Mouse (Mus musculus) forebrain, embryonic 13.5 days (tissue): ENCODE results near the gene Bnip1. TPM values are rescaled to one million over a fixed set of nuclear protein-coding genes. Genes with fewer than 3 reads are reported as not detected.

Source experiments
- ATAC-seq: fragments of 200-750 bp; cut with Nextera tagmentation; 2 replicates; pipeline ENCODE4 v1.8.0; 2017
- H3K27ac ChIP-seq: fragments of 300-500 bp; sonication (generic); 2 replicates; pipeline ENCODE4 v1.5.1; 2015; ENCODE audit warnings: inconsistent platforms, mild to moderate bottlenecking, moderate library complexity
- H3K27me3 ChIP-seq: fragments of 300-500 bp; sonication (generic); 2 replicates; pipeline ENCODE4 v1.6.1; 2015; ENCODE audit warnings: mild to moderate bottlenecking, inconsistent platforms
- H3K36me3 ChIP-seq: fragments of 300-500 bp; sonication (generic); 2 replicates; pipeline ENCODE4 v1.6.1; 2015; ENCODE audit warnings: mild to moderate bottlenecking, inconsistent platforms; ENCODE audit not compliant: poor library complexity, severe bottlenecking
- H3K4me1 ChIP-seq: fragments of 300-500 bp; sonication (generic); 2 replicates; pipeline ENCODE4 v1.6.1; 2015; ENCODE audit warnings: inconsistent platforms
- H3K4me2 ChIP-seq: fragments of 300-500 bp; sonication (generic); 2 replicates; pipeline ENCODE4 v1.6.1; 2015; ENCODE audit warnings: inconsistent platforms, mild to moderate bottlenecking, moderate library complexity
- H3K4me3 ChIP-seq: fragments of 300-500 bp; sonication (generic); 2 replicates; pipeline ENCODE4 v1.5.1; 2015; ENCODE audit warnings: mild to moderate bottlenecking, inconsistent platforms
- H3K9ac ChIP-seq: fragments of 300-500 bp; sonication (generic); 2 replicates; pipeline ENCODE4 v1.6.1; 2015; ENCODE audit warnings: mild to moderate bottlenecking, inconsistent platforms
- H3K9me3 ChIP-seq: fragments of 300-500 bp; sonication (generic); replicated peaks from 2 replicates; pipeline ENCODE4 v1.6.1; 2016; ENCODE audit warnings: inconsistent platforms
- WGBS: fragments of 180-500 bp; shearing (Covaris S2); methylation state at CpG from one replicate; pipeline ENCODE4 v1.1.7; 2015; 5-methylcytosine and 5-hydroxymethylcytosine counted together
- polyA plus RNA-seq: library from polyadenylated mRNA; unstranded; fragments of >200 nt; fragmentation: Nextera tagmentation; extraction: Ambion mirVana; gene quantifications from 2 replicates; pipeline ENCODE4 v1.2.1, GENCODE M21; 2015

The Bnip1 gene
- polyA plus RNA-seq, 1 experiment from 2014 or later = 50.6 TPM

- Histone ChIP-seq H3K4me2 (peak overlapping the region; percentile 85), H3K4me3 (peak overlapping the region; percentile 81), H3K9me3 (no peaks in the 10 kb centered on the region), H3K27ac (peak overlapping the region; percentile 66; the same call in 1 of the 2 replicates), H3K27me3 (no peaks in the 10 kb centered on the region), H3K36me3 (peaks cover 33% of the 10 kb centered on the region), H3K4me1 (peaks cover 12% of the 10 kb centered on the region), H3K9ac (peak overlapping the region; percentile 79)
- WGBS = 21% methylated on average over 5 of the region's 5 CpGs
- no peak for ATAC-seq
Observed at GRCm38 (mm10) chr17:26781610-26782043, 761 bp downstream of the Bnip1 start.

GRCm38 (mm10) chr17:26784525-26784924 is 3.7 kb downstream of the Bnip1 start:
- Histone ChIP-seq H3K36me3 (peaks cover 58% of the 10 kb centered on the region), H3K27me3 (no peaks in the 10 kb centered on the region), H3K9ac (no peak overlapping the region), H3K9me3 (no peaks in the 10 kb centered on the region), H3K4me3 (no peak overlapping the region), H3K4me2 (no peak overlapping the region), H3K27ac (no peak overlapping the region), H3K4me1 (peaks cover 12% of the 10 kb centered on the region)
- 93% methylated on average over 8 of the region's 8 CpGs for WGBS
- ATAC-seq = no peak

GRCm38 (mm10) chr17:26786586-26786985 is 5.7 kb downstream of the Bnip1 start:
- H3K27ac ChIP-seq = no peak overlapping the region
- no peak overlapping the region for H3K4me3 ChIP-seq
- H3K4me2 ChIP-seq = no peak overlapping the region
- no peaks in the 10 kb centered on the region for H3K9me3 ChIP-seq
- H3K27me3 ChIP-seq = no peaks in the 10 kb centered on the region
- H3K9ac ChIP-seq = no peak overlapping the region
- H3K36me3 ChIP-seq = peaks cover 78% of the 10 kb centered on the region
- no peak for ATAC-seq
- peaks cover 5% of the 10 kb centered on the region for H3K4me1 ChIP-seq
- WGBS = 91% methylated on average over 7 of the region's 7 CpGs

- ATAC-seq = no peak
- H3K27me3 ChIP-seq = no peaks in the 10 kb centered on the region
- H3K4me3 ChIP-seq = no peak overlapping the region
- no peak overlapping the region for H3K9ac ChIP-seq
- H3K4me1 ChIP-seq = no peaks in the 10 kb centered on the region
- WGBS = 94% methylated on average over 8 of the region's 8 CpGs
- H3K4me2 ChIP-seq = no peak overlapping the region
- no peak overlapping the region for H3K27ac ChIP-seq
- H3K9me3 ChIP-seq = no peaks in the 10 kb centered on the region
- peaks cover 88% of the 10 kb centered on the region for H3K36me3 ChIP-seq
Observed at GRCm38 (mm10) chr17:26788986-26789385, 8.1 kb downstream of the Bnip1 start.

GRCm38 (mm10) chr17:26789460-26790268 is 8.8 kb downstream of the Bnip1 start:
- H3K27me3 ChIP-seq = no peaks in the 10 kb centered on the region
- peaks cover 82% of the 10 kb centered on the region for H3K36me3 ChIP-seq
- 95% methylated on average over 8 of the region's 8 CpGs for WGBS
- no peak overlapping the region for H3K4me3 ChIP-seq
- no peak for ATAC-seq
- no peak overlapping the region for H3K9ac ChIP-seq
- H3K27ac ChIP-seq = no peak overlapping the region
- no peaks in the 10 kb centered on the region for H3K9me3 ChIP-seq
- H3K4me2 ChIP-seq = no peak overlapping the region
- H3K4me1 ChIP-seq = no peaks in the 10 kb centered on the region

GRCm38 (mm10) chr17:26790269-26791214 is 9.7 kb downstream of the Bnip1 start:
- no peak overlapping the region for H3K9ac ChIP-seq
- H3K4me1 ChIP-seq = no peaks in the 10 kb centered on the region
- 93% methylated on average over 11 of the region's 11 CpGs for WGBS
- no peak overlapping the region for H3K27ac ChIP-seq
- H3K4me2 ChIP-seq = no peak overlapping the region
- H3K27me3 ChIP-seq = no peaks in the 10 kb centered on the region
- no peak for ATAC-seq
- peaks cover 73% of the 10 kb centered on the region for H3K36me3 ChIP-seq
- H3K9me3 ChIP-seq = no peaks in the 10 kb centered on the region
- no peak overlapping the region for H3K4me3 ChIP-seq

- Histone ChIP-seq H3K27ac (no peak overlapping the region), H3K4me1 (no peaks in the 10 kb centered on the region), H3K4me2 (no peak overlapping the region), H3K27me3 (no peaks in the 10 kb centered on the region), H3K9ac (no peak overlapping the region), H3K4me3 (no peak overlapping the region), H3K9me3 (no peaks in the 10 kb centered on the region), H3K36me3 (peaks cover 66% of the 10 kb centered on the region)
- ATAC-seq = no peak
- 80% methylated on average over 7 of the region's 7 CpGs for WGBS
Observed at GRCm38 (mm10) chr17:26791580-26791979, 10.7 kb downstream of the Bnip1 start.

GRCm38 (mm10) chr17:26792096-26792495 is 11.2 kb downstream of the Bnip1 start:
- ATAC-seq = no peak
- Histone ChIP-seq H3K27me3 (no peaks in the 10 kb centered on the region), H3K9ac (no peak overlapping the region), H3K4me2 (no peak overlapping the region), H3K4me1 (no peaks in the 10 kb centered on the region), H3K27ac (no peak overlapping the region), H3K36me3 (peaks cover 60% of the 10 kb centered on the region), H3K4me3 (no peak overlapping the region), H3K9me3 (no peaks in the 10 kb centered on the region)
- WGBS = 93% methylated on average over 15 of the region's 15 CpGs

GRCm38 (mm10) chr17:26793068-26793765 is 12.4 kb downstream of the Bnip1 start:
- no peak for ATAC-seq
- H3K27ac ChIP-seq = no peak overlapping the region
- no peak overlapping the region for H3K4me3 ChIP-seq
- no peak overlapping the region for H3K4me2 ChIP-seq
- H3K9me3 ChIP-seq = no peaks in the 10 kb centered on the region
- 85% methylated on average over 5 of the region's 5 CpGs for WGBS
- no peak overlapping the region for H3K9ac ChIP-seq
- H3K4me1 ChIP-seq = no peaks in the 10 kb centered on the region
- peaks cover 53% of the 10 kb centered on the region for H3K36me3 ChIP-seq
- H3K27me3 ChIP-seq = no peaks in the 10 kb centered on the region

- WGBS = 24% methylated on average over 3 of the region's 3 CpGs
- ATAC-seq = no peak
- H3K27me3 ChIP-seq = no peaks in the 10 kb centered on the region
- H3K9ac ChIP-seq = no peak overlapping the region
- no peaks in the 10 kb centered on the region for H3K4me1 ChIP-seq
- no peak overlapping the region for H3K4me3 ChIP-seq
- no peak overlapping the region for H3K4me2 ChIP-seq
- no peaks in the 10 kb centered on the region for H3K9me3 ChIP-seq
- H3K36me3 ChIP-seq = peaks cover 38% of the 10 kb centered on the region
- H3K27ac ChIP-seq = no peak overlapping the region
Observed at GRCm38 (mm10) chr17:26794744-26795143, 13.9 kb downstream of the Bnip1 start.

GRCm38 (mm10) chr17:26795386-26795785 is 14.5 kb downstream of the Bnip1 start:
- Histone ChIP-seq H3K27ac (no peak overlapping the region), H3K27me3 (no peaks in the 10 kb centered on the region), H3K36me3 (peaks cover 31% of the 10 kb centered on the region), H3K4me3 (no peak overlapping the region), H3K4me2 (no peak overlapping the region), H3K4me1 (no peaks in the 10 kb centered on the region), H3K9me3 (no peaks in the 10 kb centered on the region), H3K9ac (no peak overlapping the region)
- WGBS = 76% methylated on average over 7 of the region's 7 CpGs
- ATAC-seq = no peak
